Mouse (Mus musculus) liver, embryonic 15.5 days (tissue): ENCODE measurements around the gene Dbp. TPM values are rescaled to one million over a fixed set of nuclear protein-coding genes. Genes with fewer than 3 reads are reported as not detected.

Experiments used
- ATAC-seq: fragments of 200-750 bp; cut with Nextera tagmentation; 2 replicates; pipeline ENCODE4 v1.8.0; 2017; ENCODE audit warnings: moderate number of reproducible peaks, mild to moderate bottlenecking, moderate library complexity; ENCODE audit not compliant: insufficient read depth
- H3K27ac ChIP-seq: fragments of 300-500 bp; sonication (generic); replicated peaks from 2 replicates; pipeline ENCODE4 v1.5.1; 2015; ENCODE audit warnings: mild to moderate bottlenecking, inconsistent platforms
- H3K27me3 ChIP-seq: fragments of 300-500 bp; sonication (generic); 2 replicates; pipeline ENCODE4 v1.6.1; 2015; ENCODE audit warnings: mild to moderate bottlenecking, inconsistent platforms
- H3K36me3 ChIP-seq: fragments of 300-500 bp; sonication (generic); replicated peaks from 2 replicates; pipeline ENCODE4 v1.6.1; 2015; ENCODE audit warnings: moderate library complexity, mild to moderate bottlenecking, inconsistent platforms
- H3K4me1 ChIP-seq: fragments of 300-500 bp; sonication (generic); replicated peaks from 2 replicates; pipeline ENCODE4 v1.6.1; 2015; ENCODE audit warnings: inconsistent platforms
- H3K4me2 ChIP-seq: fragments of 300-500 bp; sonication (generic); 2 replicates; pipeline ENCODE4 v1.6.1; 2015; ENCODE audit warnings: moderate library complexity, mild to moderate bottlenecking, inconsistent platforms
- H3K4me3 ChIP-seq: fragments of 300-500 bp; sonication (generic); replicated peaks from 2 replicates; pipeline ENCODE4 v1.5.1; 2015; ENCODE audit warnings: mild to moderate bottlenecking, inconsistent platforms
- H3K9ac ChIP-seq: fragments of 300-500 bp; sonication (generic); 2 replicates; pipeline ENCODE4 v1.6.1; 2015; ENCODE audit warnings: moderate library complexity, mild to moderate bottlenecking, inconsistent platforms
- H3K9me3 ChIP-seq: fragments of 300-500 bp; sonication (generic); replicated peaks from 2 replicates; pipeline ENCODE4 v1.6.1; 2016; ENCODE audit warnings: inconsistent platforms
- WGBS: fragments of 180-500 bp; shearing (Covaris S2); methylation state at CpG from one replicate; pipeline ENCODE4 v1.1.7; 2015; ENCODE audit warnings: mixed read lengths; ENCODE audit not compliant: insufficient replicate concordance; 5-methylcytosine and 5-hydroxymethylcytosine counted together
- polyA plus RNA-seq: library from polyadenylated mRNA; unstranded; fragments of >200 nt; fragmentation: Nextera tagmentation; extraction: Ambion mirVana; gene quantifications from 2 replicates; pipeline ENCODE4 v1.2.1, GENCODE M21; 2015

The Dbp gene
- polyA plus RNA-seq, 1 experiment from 2014 or later = 0.46 TPM

- no peaks in the 10 kb centered on the region for H3K9me3 ChIP-seq
- 44% methylated on average over 6 of the region's 6 CpGs for WGBS
- ATAC-seq = no peak
- H3K27me3 ChIP-seq = peaks cover 31% of the 10 kb centered on the region
- no peak overlapping the region for H3K9ac ChIP-seq
- no peak overlapping the region for H3K4me2 ChIP-seq
- H3K4me3 ChIP-seq = no peak overlapping the region
- H3K36me3 ChIP-seq = no peaks in the 10 kb centered on the region
- no peak overlapping the region for H3K27ac ChIP-seq
- H3K4me1 ChIP-seq = no peaks in the 10 kb centered on the region
Measured at GRCm38 (mm10) chr7:45755703-45756102, 50.8 kb downstream of the Dbp start.

- ATAC-seq = peak; percentile 28; the same call in 1 of the 2 replicates
- WGBS = 13% methylated on average over 27 of the region's 27 CpGs
Measured at GRCm38 (mm10) chr7:45759400-45759799, 54.5 kb downstream of the Dbp start.

More at GRCm38 (mm10) chr7:45759400-45759799, 54.5 kb downstream of the Dbp start:
- Histone ChIP-seq H3K9me3 (no peaks in the 10 kb centered on the region), H3K9ac (no peak overlapping the region), H3K27ac (no peak overlapping the region), H3K4me2 (peak overlapping the region; percentile 49), H3K4me3 (0 out of 2 replicates have a peak overlapping the region, but pooled peaks have one; percentile 11), H3K27me3 (peaks cover 33% of the 10 kb centered on the region), H3K4me1 (no peaks in the 10 kb centered on the region), H3K36me3 (no peaks in the 10 kb centered on the region)

Other genes starting within 250 kb of the Dbp start
- gene Ftl1, start 245.2 kb upstream of the Dbp start, polyA plus RNA-seq = 6,104 and 6,562 TPM in 2 replicates
- gene Bax, start 238.2 kb upstream of the Dbp start, polyA plus RNA-seq = 70.3 and 71.4 TPM in 2 replicates
- gene Tulp2, start 223.2 kb upstream of the Dbp start, polyA plus RNA-seq = 0.58 and 0.62 TPM in 2 replicates
- not detected in 2 replicates for gene Gm45808, start 218.3 kb upstream of the Dbp start, polyA plus RNA-seq
- gene Dhdh, start 216.3 kb upstream of the Dbp start, polyA plus RNA-seq = 2.4 and 2.5 TPM in 2 replicates
- gene Nucb1, start 194.7 kb upstream of the Dbp start, polyA plus RNA-seq = 118 and 131 TPM in 2 replicates
- 280 and 325 TPM in 2 replicates for gene Ppp1r15a, start 178.8 kb upstream of the Dbp start, polyA plus RNA-seq
- 0.66 and 0.75 TPM in 2 replicates for gene Plekha4, start 178.8 kb upstream of the Dbp start, polyA plus RNA-seq
- 1.9 and 2.2 TPM in 2 replicates for gene Hsd17b14, start 150.2 kb upstream of the Dbp start, polyA plus RNA-seq
- gene Bcat2, start 134.9 kb upstream of the Dbp start, polyA plus RNA-seq = 46.3 and 48.5 TPM in 2 replicates
- not detected in 2 replicates for gene Fgf21, start 89.6 kb upstream of the Dbp start, polyA plus RNA-seq
- not detected in 2 replicates for gene Fut1, start 87.8 kb upstream of the Dbp start, polyA plus RNA-seq
- gene Izumo1, start 83.3 kb upstream of the Dbp start, polyA plus RNA-seq = 0.06 and 0.10 TPM in 2 replicates
- gene Rasip1, start 77.6 kb upstream of the Dbp start, polyA plus RNA-seq = 2.8 and 3.8 TPM in 2 replicates
- 0.91 and 1.2 TPM in 2 replicates for gene Mamstr, start 65.1 kb upstream of the Dbp start, polyA plus RNA-seq
- 0.06 TPM in 1 of 2 replicates, not detected in the other for gene Fut2, start 38.7 kb upstream of the Dbp start, polyA plus RNA-seq
- gene Ntn5, start 21.1 kb upstream of the Dbp start, polyA plus RNA-seq = not detected in 2 replicates
- 0.05 and 0.06 TPM in 2 replicates for gene Sec1, start 10.7 kb upstream of the Dbp start, polyA plus RNA-seq
- 0.26 and 0.44 TPM in 2 replicates for gene Car11, start 5.2 kb upstream of the Dbp start, polyA plus RNA-seq
- gene Rpl18, start 10.4 kb downstream of the Dbp start, polyA plus RNA-seq = 533 and 542 TPM in 2 replicates
- 10.4 and 13.3 TPM in 2 replicates for gene Sphk2, start 12.9 kb downstream of the Dbp start, polyA plus RNA-seq
- gene Fam83e, start 16.1 kb downstream of the Dbp start, polyA plus RNA-seq = 0.30 and 0.33 TPM in 2 replicates
- gene Spaca4, start 20.7 kb downstream of the Dbp start, polyA plus RNA-seq = not detected in 2 replicates
- gene Lmtk3, start 78.7 kb downstream of the Dbp start, polyA plus RNA-seq = not detected in 2 replicates
- 0.07 and 0.22 TPM in 2 replicates for gene Sult2b1, start 79.6 kb downstream of the Dbp start, polyA plus RNA-seq
- 30.4 and 30.9 TPM in 2 replicates for gene Cyth2, start 109.5 kb downstream of the Dbp start, polyA plus RNA-seq
- gene Kcnj14, start 119.7 kb downstream of the Dbp start, polyA plus RNA-seq = 0.06 and 0.12 TPM in 2 replicates
- 24.7 and 25.3 TPM in 2 replicates for gene Grwd1, start 125.9 kb downstream of the Dbp start, polyA plus RNA-seq
- 27.6 TPM in 2 replicates for gene Kdelr1, start 167.7 kb downstream of the Dbp start, polyA plus RNA-seq
- gene Grin2d, start 173.3 kb downstream of the Dbp start, polyA plus RNA-seq = 0.05 TPM in 2 replicates
- 0.94 and 1.3 TPM in 2 replicates for gene Syngr4, start 191.6 kb downstream of the Dbp start, polyA plus RNA-seq
- gene Tmem143, start 191.9 kb downstream of the Dbp start, polyA plus RNA-seq = 3.6 and 4.0 TPM in 2 replicates
- 59.9 and 65.0 TPM in 2 replicates for gene Emp3, start 216.3 kb downstream of the Dbp start, polyA plus RNA-seq
- gene Ccdc114, start 219.0 kb downstream of the Dbp start, polyA plus RNA-seq = 0.91 and 1.2 TPM in 2 replicates